Mouse (Mus musculus): Measurements from ENCODE around the gene Ackr2.

GRCm38 (mm10) chr9:121904319-121904718 is 6.2 kb downstream of the Ackr2 start:
- TF ChIP-seq POLR2A (IDR thresholded peaks at IDR 0.05; ENCODE audit: control insufficient read depth, low read depth, low read length): no peak
- TF ChIP-seq CTCF (IDR thresholded peaks at IDR 0.05; ENCODE audit: control insufficient read depth, insufficient read depth, insufficient replicate concordance, low read depth, low read length): no peak
